Mouse (Mus musculus): ENCODE data around the gene Nfkbib. TPM values are rescaled to one million over a fixed set of nuclear protein-coding genes. Genes with fewer than 3 reads are reported as not detected.

Gene Nfkbib
- total RNA-seq, 4 experiments from 2014 or later = 22.8 to 29.1 (median 28.1) TPM

DNA sequence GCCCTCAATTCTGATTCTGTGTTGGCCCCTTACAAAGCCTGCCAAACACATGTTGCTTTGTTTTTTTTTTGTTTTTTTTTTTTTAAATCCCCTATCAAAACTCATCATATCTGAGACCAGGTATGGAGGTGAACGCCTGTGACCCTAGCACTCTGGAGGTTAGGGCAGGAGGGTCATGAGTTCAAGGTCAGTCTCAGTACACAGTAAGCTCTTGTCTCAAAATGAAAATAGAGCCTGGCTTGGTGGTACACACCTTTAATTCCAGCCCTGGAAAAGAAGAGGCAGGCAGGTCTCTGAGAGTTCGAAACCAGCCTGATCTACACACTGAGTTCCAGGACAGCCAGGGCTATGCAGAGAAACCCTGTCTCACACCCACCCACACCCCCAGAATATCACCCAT is 47.7 kb downstream of the Nfkbib start:
- no peak for DNase-seq (ENCODE audit: low spot score)

DNA sequence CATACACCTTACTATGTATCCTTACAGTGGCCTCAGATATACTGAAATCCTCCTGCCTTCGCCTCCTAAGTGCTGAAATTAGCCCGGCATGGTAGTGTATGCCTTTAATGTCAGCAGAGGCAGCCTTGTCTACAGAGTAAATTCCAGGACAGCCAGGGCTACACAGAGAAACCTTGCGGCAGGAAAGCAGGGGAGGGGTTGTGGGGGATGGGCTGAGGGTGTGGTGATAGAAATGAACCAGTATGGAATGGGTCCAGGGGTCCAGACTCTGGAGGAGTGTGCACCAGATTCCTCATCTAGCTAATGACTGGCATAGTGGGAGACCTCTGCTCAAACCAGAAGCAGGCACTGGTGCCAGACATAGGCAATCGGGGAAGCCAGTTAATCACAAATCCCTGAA is 48.2 kb downstream of the Nfkbib start:
- DNase-seq (ENCODE audit: low spot score) = no peak

DNA sequence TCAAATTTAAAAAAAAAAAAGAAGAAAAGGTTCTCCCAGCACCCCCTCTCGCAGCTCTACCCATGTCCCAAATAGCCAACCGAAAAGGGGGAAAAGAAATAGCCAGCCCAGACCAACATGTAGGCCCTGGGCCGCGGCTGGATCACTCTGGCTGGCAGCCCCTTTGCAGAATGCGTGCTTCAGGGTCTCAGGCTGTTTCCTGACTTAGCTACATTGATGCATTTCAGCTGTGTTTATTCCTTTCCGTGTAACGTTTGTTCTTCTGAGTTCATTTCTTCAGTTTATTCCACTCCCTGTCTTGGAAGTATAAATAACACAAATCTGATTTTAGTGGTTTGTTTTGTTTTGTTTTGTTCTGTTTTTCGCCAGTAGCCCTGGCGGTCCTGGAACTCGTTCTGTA is 49.6 kb downstream of the Nfkbib start:
- no peak for DNase-seq (ENCODE audit: low spot score)

DNA sequence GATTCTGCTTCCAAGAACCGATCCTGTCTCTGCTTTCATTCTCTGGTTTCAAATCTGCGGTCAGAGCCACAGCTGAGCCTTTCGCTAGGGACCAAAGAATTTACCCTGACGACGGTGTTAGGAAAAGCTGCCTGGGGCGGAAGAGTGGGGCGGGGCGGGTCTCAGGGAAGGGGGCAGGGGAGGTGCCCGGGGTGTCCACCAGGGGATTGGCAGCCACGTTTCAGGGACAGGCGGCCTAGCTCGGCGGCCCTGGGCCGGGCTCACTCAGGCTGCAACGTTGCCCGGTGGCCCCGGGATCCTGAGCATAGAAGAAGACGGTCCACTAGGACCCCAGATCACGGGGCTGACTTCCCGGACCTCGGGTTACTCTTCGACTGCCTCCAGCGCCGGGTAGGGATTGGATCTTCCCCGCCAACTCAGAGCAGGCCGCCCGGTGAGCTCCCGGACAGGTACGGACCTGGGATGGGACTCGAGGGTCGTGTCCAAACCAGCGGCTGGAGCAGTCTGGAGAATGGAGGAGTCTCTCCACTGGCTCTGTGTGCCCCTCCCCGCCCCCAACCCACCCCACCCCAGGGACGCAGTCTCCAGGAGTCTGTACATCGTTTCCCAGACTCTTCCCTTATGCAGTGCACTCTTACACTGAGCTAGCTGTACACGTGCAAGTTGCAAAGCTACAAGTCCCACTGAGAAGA is 50.6 kb downstream of the Nfkbib start, which contains the start of gene Fbxo17:
Gene Fbxo17 (plus strand): TSS at position 215 of the 692 bp plus-strand sequence.
- peak; percentile 26 for DNase-seq (ENCODE audit: low spot score)

DNA sequence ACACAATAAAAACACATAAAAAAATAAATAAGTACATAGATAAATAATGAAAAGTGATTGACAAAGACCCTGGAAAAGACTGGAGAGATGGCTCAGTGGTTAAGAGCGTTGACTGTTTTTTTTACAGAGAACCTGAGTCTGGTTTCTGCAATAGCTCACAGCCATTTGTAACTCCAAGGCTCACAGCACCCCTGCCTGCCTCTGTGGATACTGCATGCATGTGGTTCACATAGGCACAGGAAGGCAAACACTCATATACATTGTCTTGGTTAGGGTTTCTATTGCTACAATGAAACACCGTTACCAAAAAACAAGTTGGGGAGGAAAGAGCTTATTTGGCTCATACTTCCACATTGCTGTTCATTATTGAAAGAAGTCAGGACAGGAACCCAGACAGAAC is 51.7 kb downstream of the Nfkbib start:
- no peak for DNase-seq (ENCODE audit: low spot score)

DNA sequence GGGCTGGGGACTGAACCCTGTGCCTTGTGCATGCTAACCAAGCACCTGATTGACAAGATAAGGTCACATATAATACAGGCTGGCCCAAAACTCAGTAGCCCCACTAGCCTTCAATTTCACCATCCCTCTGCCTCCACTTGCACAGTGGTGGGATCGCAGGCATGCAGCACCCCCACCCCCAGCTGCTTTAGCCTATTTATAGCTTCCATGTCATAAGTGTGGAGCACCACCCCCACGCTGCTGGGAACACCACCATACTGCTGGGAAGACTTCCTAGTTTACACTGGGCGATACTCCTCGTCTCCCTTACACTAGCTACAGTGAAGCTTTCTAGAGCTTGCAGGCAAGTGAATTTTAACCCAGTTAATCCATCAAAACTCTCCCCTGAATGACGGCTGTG is 52.6 kb downstream of the Nfkbib start:
- no peak for DNase-seq (ENCODE audit: low spot score)

DNA sequence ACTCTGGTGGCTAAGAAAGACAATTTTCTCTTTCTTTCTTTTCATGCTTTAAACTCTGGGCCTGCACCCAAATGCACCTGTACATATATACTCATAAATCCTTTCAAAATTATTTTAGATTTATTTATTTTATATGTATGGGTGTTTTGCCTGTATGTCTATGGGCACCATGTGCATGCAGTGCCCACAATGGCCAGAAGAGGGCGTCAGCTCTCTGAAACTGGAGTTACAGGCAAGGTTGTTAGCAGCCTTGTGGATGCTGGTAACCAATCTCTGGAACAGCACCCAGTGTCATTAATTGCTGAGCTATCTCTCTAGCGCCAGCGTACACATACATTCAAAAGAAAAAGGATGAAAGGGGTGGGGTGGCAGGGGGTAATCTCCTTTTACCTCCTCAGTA is 56.4 kb downstream of the Nfkbib start:
- no peak for DNase-seq (ENCODE audit: low spot score)

DNA sequence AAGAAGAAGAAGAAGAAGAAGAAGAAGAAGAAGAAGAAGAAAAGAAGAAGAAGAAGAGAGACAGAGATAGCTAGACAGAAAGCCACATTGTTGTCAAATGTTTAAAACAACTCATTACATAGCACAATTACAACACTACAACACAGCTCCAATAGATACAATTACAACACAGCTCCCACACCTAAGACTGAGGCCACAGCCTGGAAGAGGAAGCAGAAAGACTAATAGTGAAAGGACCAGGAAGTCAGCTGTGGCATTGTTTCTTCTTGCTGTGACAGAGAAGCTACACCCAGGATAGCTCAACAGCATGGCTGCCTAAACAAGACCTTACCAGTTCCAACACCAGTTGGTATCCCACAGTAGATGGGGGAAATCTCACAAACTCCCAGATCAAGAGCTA is 57.9 kb downstream of the Nfkbib start:
- DNase-seq (ENCODE audit: low spot score) = no peak

Other genes with a start within 250 kb of the Nfkbib start
- not detected for gene Ifnl3, start 244.7 kb downstream of the Nfkbib start, total RNA-seq (2022)
- not detected for gene Sycn, start 226.6 kb downstream of the Nfkbib start, total RNA-seq (2022)
- not detected for gene Nccrp1, start 220.3 kb downstream of the Nfkbib start, total RNA-seq (2022)
- gene Samd4b, start 169.4 kb downstream of the Nfkbib start, total RNA-seq (2022) = 10 to 100 TPM; 19.4 to 23.4 (median 21.5) TPM
- 10 to 100 TPM in 1 of 4 experiments, 1 to 10 TPM in 3; 8.1 to 11.8 (median 8.5) TPM for gene Pak4, start 169.3 kb downstream of the Nfkbib start, total RNA-seq (2022)
- gene Acp7, start 136.2 kb downstream of the Nfkbib start, total RNA-seq (2022) = not detected
- gene Fbxo27, start 74.7 kb downstream of the Nfkbib start, total RNA-seq (2022) = under 1 TPM in 3 of 4 experiments, not detected in 1; 0.11 to 0.72 (median 0.16) TPM
- gene Fbxo17, start 50.7 kb downstream of the Nfkbib start, total RNA-seq (2022) = 1 to 10 TPM in 3 of 4 experiments, under 1 TPM in 1; 0.55 to 1.2 (median 1.1) TPM
- gene Mrps12, start 25.7 kb downstream of the Nfkbib start, total RNA-seq (2022) = 10 to 100 TPM; 64.0 to 72.6 (median 67.4) TPM
- gene Sars2, start 25.5 kb downstream of the Nfkbib start, total RNA-seq (2022) = 10 to 100 TPM; 13.1 to 15.0 (median 13.7) TPM
- gene Ccer2, start 11.3 kb downstream of the Nfkbib start, total RNA-seq (2022) = not detected
- 10 to 100 TPM; 84.0 to 92.6 (median 90.8) TPM for gene Sirt2, start 777 bp downstream of the Nfkbib start, total RNA-seq (2022)
- 1 to 10 TPM; 1.4 to 3.0 (median 1.6) TPM for gene Rinl, start 21.5 kb upstream of the Nfkbib start, total RNA-seq (2022)
- 100 to 1,000 TPM; 185 to 230 (median 214) TPM for gene Hnrnpl, start 41.0 kb upstream of the Nfkbib start, total RNA-seq (2022)
- gene Ech1, start 57.7 kb upstream of the Nfkbib start, total RNA-seq (2022) = 1,000 to 10,000 TPM; 2,066 to 2,754 (median 2,219) TPM
- gene Lgals4, start 66.3 kb upstream of the Nfkbib start, total RNA-seq (2022) = 10 to 100 TPM; 17.3 to 32.1 (median 24.6) TPM
- 1 to 10 TPM in 1 of 4 experiments, not detected in 3; 1.3 TPM for gene Lgals7, start 96.3 kb upstream of the Nfkbib start, total RNA-seq (2022)
- under 1 TPM; 0.12 to 0.32 (median 0.23) TPM for gene Capn12, start 113.9 kb upstream of the Nfkbib start, total RNA-seq (2022)
- 10 to 100 TPM; 57.8 to 82.0 (median 75.8) TPM for gene Actn4, start 194.8 kb upstream of the Nfkbib start, total RNA-seq (2022)
- 100 to 1,000 TPM; 152 to 167 (median 158) TPM for gene Eif3k, start 214.4 kb upstream of the Nfkbib start, total RNA-seq (2022)
- gene Map4k1, start 214.5 kb upstream of the Nfkbib start, total RNA-seq (2022) = 1 to 10 TPM in 1 of 4 experiments, under 1 TPM in 3; 0.50 to 1.1 (median 0.74) TPM

All from heart, adult 8-10 months (tissue).